Mouse (Mus musculus) forebrain, embryonic 16.5 days (tissue): Measurements from ENCODE around the gene Krt32. TPM values are rescaled to one million over a fixed set of nuclear protein-coding genes. Genes with fewer than 3 reads are reported as not detected.

Experiments used
- polyA plus RNA-seq: library from polyadenylated mRNA; unstranded; fragments of >200 nt; fragmentation: Nextera tagmentation; extraction: Ambion mirVana; gene quantifications from 2 replicates; pipeline ENCODE4 v1.2.1, GENCODE M21; 2015

The Krt32 gene
- polyA plus RNA-seq, 1 experiment from 2014 or later, result not detected

Other genes with a start within 250 kb of the Krt32 start
- gene Krtap4-16, start 236.6 kb downstream of the Krt32 start, polyA plus RNA-seq, result not detected in 2 replicates
- not detected in 2 replicates for gene Gm11568, start 230.3 kb downstream of the Krt32 start, polyA plus RNA-seq
- not detected in 2 replicates for gene Gm11559, start 223.8 kb downstream of the Krt32 start, polyA plus RNA-seq
- not detected in 2 replicates for gene Krtap9-1, start 214.8 kb downstream of the Krt32 start, polyA plus RNA-seq
- gene Gm11567, start 209.0 kb downstream of the Krt32 start, polyA plus RNA-seq, result not detected in 2 replicates
- not detected in 2 replicates for gene Krtap31-1, start 180.3 kb downstream of the Krt32 start, polyA plus RNA-seq
- gene Gm11565, start 173.5 kb downstream of the Krt32 start, polyA plus RNA-seq, result not detected in 2 replicates
- not detected in 2 replicates for gene Krtap31-2, start 151.9 kb downstream of the Krt32 start, polyA plus RNA-seq
- not detected in 2 replicates for gene Krtap9-5, start 139.8 kb downstream of the Krt32 start, polyA plus RNA-seq
- not detected in 2 replicates for gene Krtap29-1, start 109.2 kb downstream of the Krt32 start, polyA plus RNA-seq
- gene Krtap16-1, start 101.6 kb downstream of the Krt32 start, polyA plus RNA-seq, result not detected in 2 replicates
- gene Krtap17-1, start 94.2 kb downstream of the Krt32 start, polyA plus RNA-seq, result not detected in 2 replicates
- gene Krt33a, start 72.0 kb downstream of the Krt32 start, polyA plus RNA-seq, result not detected in 2 replicates
- gene Krt33b, start 58.4 kb downstream of the Krt32 start, polyA plus RNA-seq, result not detected in 2 replicates
- not detected in 2 replicates for gene Krt34, start 46.7 kb downstream of the Krt32 start, polyA plus RNA-seq
- gene Krt31, start 37.7 kb downstream of the Krt32 start, polyA plus RNA-seq, result not detected in 2 replicates
- not detected in 2 replicates for gene Krt35, start 8.0 kb upstream of the Krt32 start, polyA plus RNA-seq
- not detected in 2 replicates for gene Krt36, start 17.4 kb upstream of the Krt32 start, polyA plus RNA-seq
- gene Krt13, start 33.3 kb upstream of the Krt32 start, polyA plus RNA-seq, result not detected in 2 replicates
- gene Krt15, start 47.7 kb upstream of the Krt32 start, polyA plus RNA-seq, result 2.2 TPM in 1 of 2 replicates, not detected in the other
- 0.30 and 2.3 TPM in 2 replicates for gene Krt19, start 60.4 kb upstream of the Krt32 start, polyA plus RNA-seq
- not detected in 2 replicates for gene Krt9, start 105.0 kb upstream of the Krt32 start, polyA plus RNA-seq
- 0.38 and 1.6 TPM in 2 replicates for gene Krt14, start 119.3 kb upstream of the Krt32 start, polyA plus RNA-seq
- gene Krt16, start 160.7 kb upstream of the Krt32 start, polyA plus RNA-seq, result not detected in 2 replicates
- gene Krt17, start 172.8 kb upstream of the Krt32 start, polyA plus RNA-seq, result 0.27 and 0.62 TPM in 2 replicates
- not detected in 2 replicates for gene Krt42, start 181.6 kb upstream of the Krt32 start, polyA plus RNA-seq
- 1,243 and 1,295 TPM in 2 replicates for gene Eif1, start 231.7 kb upstream of the Krt32 start, polyA plus RNA-seq
- not detected in 2 replicates for gene Gast, start 246.2 kb upstream of the Krt32 start, polyA plus RNA-seq